Mouse (Mus musculus): ENCODE measurements at regions not wholly inside any gene's neighbourhood (a gene's known extent, or its start where the extent isn't known, plus 50 kb on each side); places are given as distances from the start of the nearest gene placed in this dataset.

DNA sequence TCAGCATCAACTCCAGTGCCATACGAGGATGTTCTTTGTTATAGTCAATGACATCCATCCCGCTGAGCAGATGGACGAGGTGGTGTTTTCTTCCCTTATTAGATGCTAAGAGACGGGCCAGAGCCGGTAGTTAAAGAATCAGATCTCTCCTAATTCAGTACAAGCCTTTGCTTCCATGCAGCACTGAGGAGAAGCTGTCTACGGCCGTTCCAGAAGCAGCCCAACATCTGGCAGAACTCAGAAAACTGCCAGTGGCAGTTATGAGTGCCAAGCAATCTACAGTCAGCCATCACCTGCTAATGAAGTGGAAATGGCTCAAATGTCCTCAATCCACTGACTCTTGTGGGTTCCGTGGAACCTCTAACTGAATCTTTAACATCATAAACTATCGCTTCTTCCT lies 141.3 kb upstream of the Fam3c start:
- no peak for TF ChIP-seq CTCF (IDR thresholded peaks at IDR 0.05; ENCODE audit: control insufficient read depth, insufficient read depth, insufficient read length)
- TF ChIP-seq USF1 (IDR thresholded peaks at IDR 0.05; ENCODE audit: low read depth), result no peak
- TF ChIP-seq MAX (IDR thresholded peaks at IDR 0.05), result no peak
- no peak for TF ChIP-seq CEBPB (IDR thresholded peaks at IDR 0.05; ENCODE audit: low read depth)
- TF ChIP-seq MYOD1 (IDR thresholded peaks at IDR 0.05; ENCODE audit: control insufficient read depth, insufficient read length, low read depth), result no peak
- no peak for TF ChIP-seq MYOG (IDR thresholded peaks at IDR 0.05; ENCODE audit: control insufficient read depth, extremely low read depth, insufficient read length)

Measured in C2C12 (cell line).